Mouse (Mus musculus): ENCODE measurements around the gene Socs7. TPM values are rescaled to one million over a fixed set of nuclear protein-coding genes. Genes with fewer than 3 reads are reported as not detected.

Gene Socs7
- polyA plus RNA-seq, 1 experiment from 2014 or later, result 4.4 TPM

DNA sequence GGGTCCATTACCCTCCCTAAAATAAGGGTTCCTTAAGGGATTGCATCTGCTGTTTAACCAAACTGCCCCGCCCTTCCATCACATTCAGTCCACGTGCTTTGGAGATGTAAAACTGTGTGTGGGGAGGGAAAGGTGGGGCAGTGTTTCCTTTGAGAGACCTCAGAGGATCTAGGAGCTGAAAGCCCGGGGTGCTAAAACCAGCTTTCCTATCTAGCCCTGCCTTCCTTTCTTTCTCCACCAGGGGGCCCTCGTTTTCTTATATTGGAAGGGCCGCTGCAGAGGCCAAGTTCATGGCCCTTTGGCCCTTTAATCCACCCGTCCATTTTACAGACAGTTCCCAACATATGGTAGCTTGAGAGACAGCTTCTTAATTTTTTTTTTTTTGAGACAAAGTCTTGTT lies 45.8 kb downstream of the Socs7 start:
- Histone ChIP-seq H3K27me3 (peaks cover 14% of the 10 kb centered on the region; the same call in 1 of the 2 replicates), H3K27ac (no peak overlapping the region), H3K4me3 (no peak overlapping the region), H3K9ac (no peak overlapping the region), H3K4me1 (peaks cover 53% of the 10 kb centered on the region), H3K4me2 (replicated peaks) (no peak overlapping the region), H3K9me3 (no peaks in the 10 kb centered on the region), H3K36me3 (no peaks in the 10 kb centered on the region)
- no peak for ATAC-seq (ENCODE audit: low FRiP score, low read depth)
- WGBS, result 2% methylated on average over 6 of the region's 6 CpGs

- ATAC-seq (ENCODE audit: low FRiP score, low read depth), result no peak
- Histone ChIP-seq H3K9ac (no peak overlapping the region), H3K4me2 (replicated peaks) (no peak overlapping the region), H3K36me3 (no peaks in the 10 kb centered on the region), H3K27me3 (peaks cover 4% of the 10 kb centered on the region; the same call in 1 of the 2 replicates), H3K27ac (no peak overlapping the region), H3K4me3 (no peak overlapping the region), H3K9me3 (no peaks in the 10 kb centered on the region), H3K4me1 (peaks cover 39% of the 10 kb centered on the region)
- WGBS, result 80% methylated on average over 4 of the region's 4 CpGs
Measured at GRCm38 (mm10) chr11:97410958-97411357, 48.6 kb downstream of the Socs7 start.

DNA sequence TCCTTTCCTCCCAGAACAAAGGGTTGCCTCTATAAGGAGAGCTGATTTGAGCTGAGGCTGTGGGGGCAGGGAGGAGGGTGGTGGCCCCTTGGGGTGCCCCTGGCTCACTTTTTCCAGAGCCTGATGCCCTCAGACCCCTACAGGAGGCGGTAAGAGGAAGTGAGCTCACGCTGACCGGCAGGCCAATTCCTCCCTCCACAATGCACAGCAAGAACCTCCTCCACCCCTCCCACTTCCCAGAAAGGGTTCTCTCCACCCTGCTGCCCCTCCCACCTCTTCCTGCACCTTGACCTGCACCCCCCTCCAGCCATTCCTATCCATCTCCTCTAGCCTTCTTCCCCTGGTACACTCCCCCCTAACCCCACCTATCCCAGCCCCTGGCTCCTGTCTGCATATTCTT lies 49.8 kb downstream of the Socs7 start:
- H3K4me3 ChIP-seq, result no peak overlapping the region
- no peak overlapping the region for H3K4me2 ChIP-seq (replicated peaks)
- WGBS, result 22% methylated on average over 3 of the region's 3 CpGs
- no peak overlapping the region for H3K9ac ChIP-seq
- ATAC-seq (ENCODE audit: low FRiP score, low read depth), result no peak
- no peak overlapping the region for H3K27ac ChIP-seq
- H3K9me3 ChIP-seq, result no peaks in the 10 kb centered on the region
- H3K36me3 ChIP-seq, result no peaks in the 10 kb centered on the region
- peaks cover 39% of the 10 kb centered on the region for H3K4me1 ChIP-seq
- H3K27me3 ChIP-seq, result no peaks in the 10 kb centered on the region

- H3K9ac ChIP-seq, result 0 out of 2 replicates have a peak overlapping the region, but pooled peaks have one; percentile 4
- no peak overlapping the region for H3K27ac ChIP-seq
- H3K36me3 ChIP-seq, result no peaks in the 10 kb centered on the region
- WGBS, result 41% methylated on average over 10 of the region's 10 CpGs
- no peaks in the 10 kb centered on the region for H3K9me3 ChIP-seq
- no peak overlapping the region for H3K4me2 ChIP-seq (replicated peaks)
- H3K4me3 ChIP-seq, result no peak overlapping the region
- no peaks in the 10 kb centered on the region for H3K27me3 ChIP-seq
- no peak for ATAC-seq (ENCODE audit: low FRiP score, low read depth)
- H3K4me1 ChIP-seq, result peaks cover 39% of the 10 kb centered on the region
Measured at GRCm38 (mm10) chr11:97412808-97413347, 50.5 kb downstream of the Socs7 start.

GRCm38 (mm10) chr11:97415330-97415711 lies 53.0 kb downstream of the Socs7 start, which contains the start of gene Arhgap23:
Gene Arhgap23, plus strand, starts transcription at chr11:97415533.
- Histone ChIP-seq H3K36me3 (no peaks in the 10 kb centered on the region), H3K4me2 (replicated peaks) (peak within 1 kb of the TSS; percentile 71), H3K9ac (peak within 1 kb of the TSS; percentile 86), H3K27me3 (no peaks in the 10 kb centered on the region), H3K27ac (peak within 1 kb of the TSS; percentile 84), H3K4me1 (peaks cover 56% of the 10 kb centered on the region), H3K4me3 (peak within 1 kb of the TSS; percentile 91), H3K9me3 (no peaks in the 10 kb centered on the region)
- under 1% methylated on average over 29 of the region's 29 CpGs for WGBS
- peak; percentile 78 for ATAC-seq (ENCODE audit: low FRiP score, low read depth)

DNA sequence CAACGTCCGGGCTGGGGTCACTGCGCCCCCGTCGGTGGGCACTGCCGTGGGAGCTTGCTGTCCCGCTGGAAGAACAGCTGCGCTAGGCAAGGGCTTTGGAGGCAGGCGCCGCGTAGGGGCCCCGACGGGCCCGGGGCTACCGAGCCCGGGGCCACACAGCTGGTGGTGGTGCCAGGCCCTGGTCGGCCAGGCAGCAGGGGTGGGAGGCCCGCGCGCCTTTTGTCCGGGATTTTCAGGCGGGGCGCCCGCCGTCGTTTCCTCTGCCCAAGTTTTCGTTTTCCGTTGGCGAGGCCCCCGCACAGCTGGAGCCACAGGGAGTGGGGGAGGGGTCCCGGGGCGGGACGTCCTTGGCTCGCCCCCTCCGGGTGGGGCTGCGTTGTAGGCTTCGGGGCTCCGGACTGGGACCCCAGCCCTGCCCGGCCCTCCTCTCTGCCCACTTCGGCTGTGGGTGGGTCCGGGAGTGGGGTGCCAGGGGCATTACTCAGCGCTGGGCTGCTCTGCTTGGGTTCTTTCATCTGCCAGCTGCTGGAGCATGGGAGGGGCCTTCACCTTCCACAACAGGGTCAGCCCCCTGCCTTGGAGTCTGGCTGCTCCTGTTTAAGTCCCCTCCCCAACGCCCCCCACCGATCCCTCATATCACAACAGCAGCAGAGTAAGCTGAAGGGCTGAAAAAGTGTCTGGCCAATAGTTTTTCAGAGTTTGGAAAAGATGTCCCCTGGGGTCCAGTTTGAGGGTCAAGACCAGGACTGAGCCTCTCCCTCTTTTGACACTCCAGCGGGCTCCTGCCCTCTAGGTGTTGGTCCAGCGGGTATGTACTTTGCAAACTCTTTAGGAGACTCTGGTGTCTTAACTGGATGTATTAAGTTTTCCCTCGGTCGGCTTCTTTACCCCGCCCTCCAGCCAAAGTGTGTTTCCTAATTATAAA lies 53.6 kb downstream of the Socs7 start:
- Histone ChIP-seq H3K27me3 (no peaks in the 10 kb centered on the region), H3K4me2 (replicated peaks) (peak overlapping the region; percentile 71), H3K9me3 (no peaks in the 10 kb centered on the region), H3K27ac (peak overlapping the region; percentile 84), H3K9ac (peak overlapping the region; percentile 86), H3K4me3 (peak overlapping the region; percentile 91), H3K36me3 (no peaks in the 10 kb centered on the region), H3K4me1 (peaks cover 56% of the 10 kb centered on the region)
- peak; percentile 75 for ATAC-seq (ENCODE audit: low FRiP score, low read depth)
- WGBS, result 2% methylated on average over 49 of the region's 49 CpGs

DNA sequence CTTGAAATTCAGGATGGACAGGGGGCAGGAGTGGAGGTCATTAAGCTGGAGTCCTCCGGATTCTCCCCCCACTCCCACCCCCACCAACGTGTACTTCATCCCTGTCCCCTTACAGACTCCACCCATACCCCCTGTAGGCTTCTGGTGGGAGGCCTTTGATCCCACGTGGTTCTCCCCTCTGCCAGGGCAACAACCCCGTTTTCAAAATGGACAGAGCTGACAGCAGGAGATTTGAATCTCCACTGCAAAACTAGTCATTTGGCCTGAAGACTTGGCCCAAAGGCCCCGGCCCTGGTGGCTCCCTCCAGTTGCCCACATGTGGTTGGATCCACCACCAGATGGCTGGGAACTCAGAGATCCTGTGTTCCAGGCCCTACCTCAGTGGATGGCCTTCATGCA lies 54.3 kb downstream of the Socs7 start:
- H3K27ac ChIP-seq, result no peak overlapping the region
- 5% methylated on average over 5 of the region's 5 CpGs for WGBS
- no peak for ATAC-seq (ENCODE audit: low FRiP score, low read depth)

DNA sequence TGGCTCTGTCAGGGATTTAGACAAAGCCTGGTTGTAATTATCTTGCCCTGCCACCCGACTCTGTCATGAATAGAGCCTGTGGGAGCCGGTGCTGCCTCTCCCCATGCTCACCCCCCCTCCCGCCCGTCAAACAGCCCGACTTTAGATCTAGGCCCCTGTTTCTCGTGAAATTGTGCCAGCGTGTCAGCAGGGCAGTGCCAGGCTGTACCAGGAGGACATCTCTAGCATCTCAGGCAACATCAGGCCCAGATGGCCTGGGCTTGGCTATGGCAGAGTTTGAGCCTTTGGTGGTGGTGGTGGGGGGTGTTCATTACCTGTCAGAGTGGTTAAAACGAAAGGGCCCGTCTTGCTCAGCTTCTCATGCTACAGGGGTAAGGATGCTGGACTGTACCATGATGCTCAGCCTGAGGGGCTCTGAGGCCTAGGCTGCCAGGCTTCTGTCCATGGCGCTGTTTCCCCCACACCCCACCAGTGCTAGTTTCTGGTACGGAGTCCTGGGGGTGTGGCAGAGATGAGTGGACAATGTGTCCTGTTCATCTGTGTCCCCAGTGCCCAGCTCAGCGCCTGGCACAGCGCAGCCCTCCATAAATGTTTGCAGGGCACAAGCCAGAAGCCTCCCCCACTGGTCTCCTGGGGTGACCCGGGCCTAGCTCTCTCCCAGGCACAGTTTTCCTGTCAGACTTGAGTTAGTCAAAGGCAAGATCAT lies 56.6 kb downstream of the Socs7 start:
- H3K27ac ChIP-seq, result no peak overlapping the region
- no peaks in the 10 kb centered on the region for H3K27me3 ChIP-seq
- no peak overlapping the region for H3K4me2 ChIP-seq (replicated peaks)
- no peak for ATAC-seq (ENCODE audit: low FRiP score, low read depth)
- H3K4me1 ChIP-seq, result peaks cover 61% of the 10 kb centered on the region
- no peaks in the 10 kb centered on the region for H3K36me3 ChIP-seq
- H3K9me3 ChIP-seq, result no peaks in the 10 kb centered on the region
- WGBS, result 51% methylated on average over 14 of the region's 14 CpGs
- 0 out of 2 replicates have a peak overlapping the region, but pooled peaks have one; percentile 5 for H3K9ac ChIP-seq
- H3K4me3 ChIP-seq, result no peak overlapping the region

More for the DNA sequence above, 54.3 kb downstream of the Socs7 start:
- peaks cover 56% of the 10 kb centered on the region for H3K4me1 ChIP-seq
- peak overlapping the region; percentile 91 for H3K4me3 ChIP-seq
- peak overlapping the region; percentile 86 for H3K9ac ChIP-seq
- H3K4me2 ChIP-seq (replicated peaks), result peak overlapping the region; percentile 71
- no peaks in the 10 kb centered on the region for H3K27me3 ChIP-seq
- H3K9me3 ChIP-seq, result no peaks in the 10 kb centered on the region
- H3K36me3 ChIP-seq, result no peaks in the 10 kb centered on the region

- ATAC-seq (ENCODE audit: low FRiP score, low read depth), result no peak
- H3K4me1 ChIP-seq, result peaks cover 66% of the 10 kb centered on the region
- no peaks in the 10 kb centered on the region for H3K27me3 ChIP-seq
- no peak overlapping the region for H3K4me2 ChIP-seq (replicated peaks)
- WGBS, result 66% methylated on average over 5 of the region's 5 CpGs
- H3K36me3 ChIP-seq, result no peaks in the 10 kb centered on the region
- H3K4me3 ChIP-seq, result no peak overlapping the region
- no peak overlapping the region for H3K27ac ChIP-seq
- no peaks in the 10 kb centered on the region for H3K9me3 ChIP-seq
- H3K9ac ChIP-seq, result no peak overlapping the region
Measured at GRCm38 (mm10) chr11:97419540-97419900, 57.2 kb downstream of the Socs7 start.

DNA sequence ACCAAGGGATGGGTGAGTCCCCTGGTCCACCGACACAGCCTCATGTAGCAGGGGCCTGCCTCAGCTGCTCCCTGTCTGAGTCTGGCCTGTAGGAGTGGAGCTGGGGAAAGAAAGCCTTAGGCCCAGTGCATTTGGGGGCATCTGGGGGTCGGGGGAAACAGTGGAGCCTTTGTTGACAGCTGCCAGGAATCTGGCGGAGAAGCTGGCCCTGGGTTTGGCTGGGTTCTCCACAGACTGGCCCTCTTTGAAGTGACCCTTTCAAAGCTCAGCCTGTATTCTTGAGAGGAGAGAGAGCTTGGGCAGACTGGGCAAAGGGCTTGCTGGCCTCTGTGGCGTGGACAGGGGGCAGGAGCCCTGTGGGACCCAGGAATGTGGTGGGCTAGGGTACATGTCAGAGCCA lies 60.2 kb downstream of the Socs7 start:
- peak; percentile 42; the same call in 1 of the 2 replicates for ATAC-seq (ENCODE audit: low FRiP score, low read depth)

GRCm38 (mm10) chr11:97424092-97424692 lies 61.8 kb downstream of the Socs7 start:
- Histone ChIP-seq H3K36me3 (no peaks in the 10 kb centered on the region), H3K9ac (no peak overlapping the region), H3K27me3 (no peaks in the 10 kb centered on the region), H3K27ac (peak overlapping the region; percentile 22; the same call in 1 of the 2 replicates), H3K4me1 (peaks cover 51% of the 10 kb centered on the region), H3K9me3 (no peaks in the 10 kb centered on the region), H3K4me2 (replicated peaks) (no peak overlapping the region), H3K4me3 (no peak overlapping the region)
- ATAC-seq (ENCODE audit: low FRiP score, low read depth), result no peak
- 61% methylated on average over 5 of the region's 5 CpGs for WGBS

More for the DNA sequence above, 60.2 kb downstream of the Socs7 start:
- Histone ChIP-seq H3K27me3 (no peaks in the 10 kb centered on the region), H3K9ac (peak overlapping the region; percentile 43; the same call in 1 of the 2 replicates), H3K4me2 (replicated peaks) (0 out of 2 replicates have a peak overlapping the region, but pooled peaks have one; percentile 14), H3K4me3 (no peak overlapping the region), H3K36me3 (no peaks in the 10 kb centered on the region), H3K4me1 (peaks cover 52% of the 10 kb centered on the region), H3K9me3 (no peaks in the 10 kb centered on the region), H3K27ac (peak overlapping the region; percentile 70)
- 52% methylated on average over 4 of the region's 4 CpGs for WGBS
